Mouse (Mus musculus) hindbrain, embryonic 12.5 days (tissue): ENCODE measurements around the gene Ttc7b. TPM values are rescaled to one million over a fixed set of nuclear protein-coding genes. Genes with fewer than 3 reads are reported as not detected.

Source experiments
- ATAC-seq: fragments of 200-750 bp; cut with Nextera tagmentation; 2 replicates; pipeline ENCODE4 v1.8.0; 2017; ENCODE audit warnings: moderate TSS enrichment; ENCODE audit not compliant: low FRiP score
- H3K27ac ChIP-seq: fragments of 300-500 bp; sonication (generic); 2 replicates; pipeline ENCODE4 v1.5.1; 2016; ENCODE audit warnings: mild to moderate bottlenecking
- H3K27me3 ChIP-seq: fragments of 300-500 bp; sonication (generic); 2 replicates; pipeline ENCODE4 v1.6.1; 2016; ENCODE audit warnings: mild to moderate bottlenecking
- H3K36me3 ChIP-seq: fragments of 300-500 bp; sonication (generic); 2 replicates; pipeline ENCODE4 v1.6.1; 2016; ENCODE audit warnings: mild to moderate bottlenecking
- H3K4me1 ChIP-seq: fragments of 300-500 bp; sonication (generic); 2 replicates; pipeline ENCODE4 v1.6.1; 2016
- H3K4me2 ChIP-seq: fragments of 300-500 bp; sonication (generic); replicated peaks from 2 replicates; pipeline ENCODE4 v1.6.1; 2016; ENCODE audit warnings: mild to moderate bottlenecking
- H3K4me3 ChIP-seq: fragments of 300-500 bp; sonication (generic); 2 replicates; pipeline ENCODE4 v1.5.1; 2016; ENCODE audit warnings: mild to moderate bottlenecking
- H3K9ac ChIP-seq: fragments of 300-500 bp; sonication (generic); 2 replicates; pipeline ENCODE4 v1.6.1; 2016; ENCODE audit warnings: mild to moderate bottlenecking, moderate library complexity
- H3K9me3 ChIP-seq: fragments of 300-500 bp; sonication (generic); replicated peaks from 2 replicates; pipeline ENCODE4 v1.6.1; 2016; ENCODE audit warnings: mild to moderate bottlenecking
- WGBS: fragments of 180-500 bp; shearing (Covaris S2); methylation state at CpG from one replicate; pipeline ENCODE4 v1.1.7; 2016; 5-methylcytosine and 5-hydroxymethylcytosine counted together
- polyA plus RNA-seq: library from polyadenylated mRNA; unstranded; fragments of >200 nt; fragmentation: Nextera tagmentation; extraction: Ambion mirVana; gene quantifications from 2 replicates; pipeline ENCODE4 v1.2.1, GENCODE M21; 2016

Ttc7b gene
- polyA plus RNA-seq, 1 experiment from 2014 or later, result 6.1 TPM

DNA sequence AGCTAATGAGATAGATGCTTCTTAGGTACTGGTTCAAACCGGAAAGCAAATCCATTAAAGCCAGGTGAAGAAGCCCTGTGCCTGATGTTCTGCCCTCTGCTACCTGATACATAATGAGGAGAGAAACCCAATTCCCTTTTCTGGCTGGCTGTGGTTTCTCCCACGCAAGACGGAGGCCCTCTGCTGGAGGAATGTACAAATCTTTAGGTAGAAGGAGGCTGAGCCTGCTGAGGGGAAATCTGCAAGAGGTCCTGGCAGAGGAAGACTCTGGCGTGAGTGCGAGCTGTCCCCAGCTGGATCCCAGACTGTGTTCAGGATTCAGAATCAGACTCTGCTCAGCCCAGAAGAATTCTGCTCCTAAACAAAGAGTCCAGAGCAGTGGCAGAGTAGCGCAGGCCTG, 99.1 kb downstream of the Ttc7b start:
- H3K4me2 ChIP-seq, result no peak overlapping the region
- no peak overlapping the region for H3K27ac ChIP-seq
- H3K9me3 ChIP-seq, result no peaks in the 10 kb centered on the region
- 66% methylated on average over 6 of the region's 6 CpGs for WGBS
- no peaks in the 10 kb centered on the region for H3K36me3 ChIP-seq
- H3K9ac ChIP-seq, result no peak overlapping the region
- no peaks in the 10 kb centered on the region for H3K27me3 ChIP-seq
- 0 out of 2 replicates have a peak, but pooled peaks have one; percentile 19 for ATAC-seq
- no peak overlapping the region for H3K4me3 ChIP-seq
- peaks cover 13% of the 10 kb centered on the region for H3K4me1 ChIP-seq

DNA sequence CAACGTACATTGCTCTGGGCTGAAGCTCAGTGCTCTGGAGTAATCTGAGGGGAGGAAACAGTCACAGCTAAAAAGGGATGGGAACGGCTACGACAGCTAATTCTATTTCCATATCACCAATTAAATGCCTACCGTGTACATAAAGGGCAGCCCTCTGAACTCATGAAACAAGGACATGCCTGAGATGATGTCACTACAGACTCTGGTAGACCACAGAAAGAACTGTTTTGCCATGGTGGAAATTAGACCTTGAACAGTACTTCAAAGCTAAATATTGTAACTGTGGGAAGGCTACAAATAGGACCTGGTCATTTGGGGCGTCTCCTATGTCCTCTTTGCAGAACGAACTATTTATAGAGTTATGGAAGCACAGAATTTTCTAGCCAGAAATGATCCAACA, 99.7 kb downstream of the Ttc7b start:
- Histone ChIP-seq H3K4me2 (no peak overlapping the region), H3K9me3 (no peaks in the 10 kb centered on the region), H3K27me3 (no peaks in the 10 kb centered on the region), H3K36me3 (no peaks in the 10 kb centered on the region), H3K9ac (no peak overlapping the region), H3K27ac (no peak overlapping the region), H3K4me3 (no peak overlapping the region), H3K4me1 (peaks cover 7% of the 10 kb centered on the region; the same call in 1 of the 2 replicates)
- 82% methylated on average over 6 of the region's 6 CpGs for WGBS
- no peak for ATAC-seq

- no peak for ATAC-seq
- no peak overlapping the region for H3K4me3 ChIP-seq
- H3K27me3 ChIP-seq, result no peaks in the 10 kb centered on the region
- no peak overlapping the region for H3K9ac ChIP-seq
- 0 out of 2 replicates have a peak, but pooled peaks cover 7% of the 10 kb centered on the region for H3K4me1 ChIP-seq
- H3K27ac ChIP-seq, result no peak overlapping the region
- H3K36me3 ChIP-seq, result no peaks in the 10 kb centered on the region
- WGBS, result 78% methylated on average over 9 of the region's 9 CpGs
- no peaks in the 10 kb centered on the region for H3K9me3 ChIP-seq
- no peak overlapping the region for H3K4me2 ChIP-seq
Observed at GRCm38 (mm10) chr12:100419946-100420874, 100.4 kb downstream of the Ttc7b start.

DNA sequence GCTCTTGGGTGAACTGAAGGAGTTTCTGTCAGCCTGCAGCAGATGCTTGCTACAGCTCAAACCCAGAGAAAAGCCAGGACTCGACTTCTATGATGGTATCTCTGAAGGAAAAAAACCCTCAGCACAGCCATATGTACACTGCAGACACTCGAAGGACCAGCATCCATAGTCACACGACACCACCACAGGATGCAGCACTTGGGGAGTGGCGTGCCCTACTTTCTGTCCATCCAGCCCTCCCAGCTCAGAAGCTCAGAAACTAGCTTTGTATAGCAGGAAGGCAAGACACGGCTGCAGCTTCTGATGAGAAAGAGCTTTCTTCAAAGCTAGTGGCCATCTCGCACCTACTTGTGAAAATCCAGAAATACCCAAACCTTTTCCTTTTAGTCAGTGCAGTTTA, 104.8 kb downstream of the Ttc7b start:
- H3K27me3 ChIP-seq, result no peaks in the 10 kb centered on the region
- H3K4me1 ChIP-seq, result 0 out of 2 replicates have a peak, but pooled peaks cover 7% of the 10 kb centered on the region
- no peak for ATAC-seq
- no peak overlapping the region for H3K4me3 ChIP-seq
- H3K9ac ChIP-seq, result no peak overlapping the region
- 81% methylated on average over 6 of the region's 6 CpGs for WGBS
- peaks cover 8% of the 10 kb centered on the region; the same call in 1 of the 2 replicates for H3K36me3 ChIP-seq
- H3K4me2 ChIP-seq, result no peak overlapping the region
- no peak overlapping the region for H3K27ac ChIP-seq
- H3K9me3 ChIP-seq, result no peaks in the 10 kb centered on the region

DNA sequence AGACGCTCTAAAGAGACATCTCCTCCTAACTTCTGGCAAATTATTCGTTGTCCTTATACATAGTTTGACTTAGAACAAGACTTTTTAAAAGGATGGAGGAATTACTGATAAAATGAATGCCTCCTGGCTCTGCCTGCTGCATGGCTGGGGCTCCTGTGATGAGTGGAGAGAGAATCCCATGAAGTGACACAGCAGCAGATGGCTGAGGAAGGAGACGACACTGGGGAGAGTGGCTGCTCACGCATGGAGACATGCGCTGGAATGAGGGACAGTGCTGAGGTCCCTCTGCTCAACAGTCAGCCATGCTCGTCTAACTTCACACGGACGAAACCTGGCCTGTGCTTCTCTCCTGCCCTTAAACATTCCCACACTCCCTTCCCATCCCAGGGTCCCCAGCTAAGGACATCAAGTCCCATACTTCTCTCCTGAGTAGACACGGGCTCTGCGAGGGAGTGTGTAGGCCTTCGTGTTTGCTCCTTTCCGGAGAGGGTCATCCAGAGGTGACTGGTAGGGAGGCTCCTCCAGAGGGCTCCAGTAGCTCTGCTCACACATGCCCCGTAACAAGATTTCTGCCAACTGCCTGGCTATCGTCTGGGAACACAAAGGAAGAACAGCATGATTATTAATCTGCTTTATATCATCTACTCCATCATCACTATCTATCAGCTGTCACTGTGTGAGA, 105.8 kb downstream of the Ttc7b start:
- Histone ChIP-seq H3K9me3 (no peaks in the 10 kb centered on the region), H3K27ac (no peak overlapping the region), H3K36me3 (peaks cover 8% of the 10 kb centered on the region; the same call in 1 of the 2 replicates), H3K4me3 (no peak overlapping the region), H3K4me1 (0 out of 2 replicates have a peak, but pooled peaks cover 3% of the 10 kb centered on the region), H3K27me3 (no peaks in the 10 kb centered on the region), H3K9ac (no peak overlapping the region; the same call in 1 of the 2 replicates), H3K4me2 (no peak overlapping the region)
- WGBS, result 78% methylated on average over 14 of the region's 14 CpGs
- peak; percentile 38; the same call in 1 of the 2 replicates for ATAC-seq

DNA sequence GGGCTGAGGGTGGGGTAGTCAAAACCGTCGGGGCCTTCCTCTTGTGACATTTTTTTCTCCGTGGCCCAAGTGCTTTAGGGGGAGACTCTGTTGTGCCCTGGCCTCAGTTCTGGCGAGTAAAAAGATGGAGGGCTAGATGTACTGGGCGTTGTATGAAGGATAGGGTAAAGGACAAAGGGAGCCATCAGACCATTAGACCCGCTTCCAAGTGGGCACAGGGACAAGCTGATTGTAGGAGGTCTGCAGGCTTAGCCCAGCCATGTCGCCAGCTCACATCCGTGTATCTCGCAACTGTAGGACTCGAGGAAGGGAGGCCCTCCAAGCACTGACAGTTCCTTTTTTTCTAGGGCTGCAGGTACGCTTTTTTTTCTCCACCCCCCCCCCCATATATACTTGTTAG, 111.9 kb downstream of the Ttc7b start:
- Histone ChIP-seq H3K4me2 (no peak overlapping the region), H3K9me3 (no peaks in the 10 kb centered on the region), H3K36me3 (peaks cover 6% of the 10 kb centered on the region; the same call in 1 of the 2 replicates), H3K9ac (no peak overlapping the region), H3K27ac (no peak overlapping the region), H3K27me3 (no peaks in the 10 kb centered on the region), H3K4me3 (no peak overlapping the region), H3K4me1 (peaks cover 9% of the 10 kb centered on the region; the same call in 1 of the 2 replicates)
- ATAC-seq, result no peak
- WGBS, result 86% methylated on average over 10 of the region's 11 CpGs

GRCm38 (mm10) chr12:100408143-100408542, 112.5 kb downstream of the Ttc7b start:
- H3K4me1 ChIP-seq, result peaks cover 9% of the 10 kb centered on the region; the same call in 1 of the 2 replicates
- no peak overlapping the region for H3K4me2 ChIP-seq
- no peak for ATAC-seq
- no peak overlapping the region for H3K9ac ChIP-seq
- H3K9me3 ChIP-seq, result no peaks in the 10 kb centered on the region
- H3K27me3 ChIP-seq, result no peaks in the 10 kb centered on the region
- WGBS, result 81% methylated on average over 8 of the region's 8 CpGs
- peaks cover 7% of the 10 kb centered on the region for H3K36me3 ChIP-seq
- H3K27ac ChIP-seq, result no peak overlapping the region
- no peak overlapping the region for H3K4me3 ChIP-seq

- Histone ChIP-seq H3K9me3 (no peaks in the 10 kb centered on the region), H3K27ac (no peak overlapping the region), H3K27me3 (no peaks in the 10 kb centered on the region), H3K4me1 (peaks cover 9% of the 10 kb centered on the region; the same call in 1 of the 2 replicates), H3K4me3 (no peak overlapping the region), H3K4me2 (no peak overlapping the region), H3K36me3 (peaks cover 7% of the 10 kb centered on the region), H3K9ac (no peak overlapping the region)
- 62% methylated on average over 7 of the region's 7 CpGs for WGBS
- no peak for ATAC-seq
Observed at GRCm38 (mm10) chr12:100407371-100407770, 113.3 kb downstream of the Ttc7b start.

DNA sequence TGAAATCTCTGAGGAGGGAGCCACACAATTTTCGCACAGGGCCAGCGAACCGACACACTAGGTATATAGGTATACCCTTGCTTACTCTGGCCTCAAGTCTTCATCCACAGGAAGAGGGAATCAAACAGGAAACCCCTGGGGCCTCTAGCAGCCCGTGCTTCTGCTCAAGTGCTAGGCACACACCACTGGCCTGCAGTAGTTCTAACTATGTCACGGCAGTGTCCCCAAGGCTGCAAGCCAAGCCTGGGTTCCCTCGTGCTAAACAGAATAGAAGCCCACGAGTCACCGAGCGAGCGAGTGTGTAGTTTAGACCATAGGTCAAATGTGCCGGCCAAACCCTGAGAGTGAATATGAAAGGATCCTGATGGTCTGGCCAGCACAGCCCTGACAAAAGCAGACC, 114.5 kb downstream of the Ttc7b start:
- peaks cover 18% of the 10 kb centered on the region for H3K36me3 ChIP-seq
- no peak for ATAC-seq
- H3K27ac ChIP-seq, result no peak overlapping the region

GRCm38 (mm10) chr12:100405512-100406030, 115.1 kb downstream of the Ttc7b start:
- Histone ChIP-seq H3K9me3 (no peaks in the 10 kb centered on the region), H3K4me2 (no peak overlapping the region), H3K27ac (no peak overlapping the region), H3K9ac (no peak overlapping the region), H3K36me3 (peaks cover 23% of the 10 kb centered on the region), H3K4me3 (no peak overlapping the region), H3K4me1 (peaks cover 9% of the 10 kb centered on the region; the same call in 1 of the 2 replicates), H3K27me3 (no peaks in the 10 kb centered on the region)
- 86% methylated on average over 8 of the region's 8 CpGs for WGBS
- no peak for ATAC-seq

More for the DNA sequence above, 114.5 kb downstream of the Ttc7b start:
- peaks cover 9% of the 10 kb centered on the region; the same call in 1 of the 2 replicates for H3K4me1 ChIP-seq
- H3K9me3 ChIP-seq, result no peaks in the 10 kb centered on the region
- H3K9ac ChIP-seq, result no peak overlapping the region
- H3K27me3 ChIP-seq, result no peaks in the 10 kb centered on the region
- H3K4me3 ChIP-seq, result no peak overlapping the region
- 85% methylated on average over 11 of the region's 11 CpGs for WGBS
- no peak overlapping the region for H3K4me2 ChIP-seq

- no peak for ATAC-seq
- Histone ChIP-seq H3K4me1 (peaks cover 7% of the 10 kb centered on the region; the same call in 1 of the 2 replicates), H3K27ac (no peak overlapping the region), H3K9ac (no peak overlapping the region), H3K4me3 (no peak overlapping the region), H3K4me2 (no peak overlapping the region), H3K27me3 (no peaks in the 10 kb centered on the region), H3K9me3 (no peaks in the 10 kb centered on the region), H3K36me3 (peaks cover 23% of the 10 kb centered on the region)
- WGBS, result 90% methylated on average over 3 of the region's 3 CpGs
Observed at GRCm38 (mm10) chr12:100404430-100404829, 116.2 kb downstream of the Ttc7b start.

- no peak overlapping the region for H3K9ac ChIP-seq
- H3K9me3 ChIP-seq, result no peaks in the 10 kb centered on the region
- H3K36me3 ChIP-seq, result peaks cover 23% of the 10 kb centered on the region
- H3K27me3 ChIP-seq, result no peaks in the 10 kb centered on the region
- ATAC-seq, result no peak
- peaks cover 9% of the 10 kb centered on the region for H3K4me1 ChIP-seq
- no peak overlapping the region for H3K4me3 ChIP-seq
- no peak overlapping the region for H3K27ac ChIP-seq
- no peak overlapping the region for H3K4me2 ChIP-seq
- 88% methylated on average over 4 of the region's 4 CpGs for WGBS
Observed at GRCm38 (mm10) chr12:100403005-100403324, 117.7 kb downstream of the Ttc7b start.
